Mouse (Mus musculus): ENCODE measurements around the gene Lrg1. TPM values are rescaled to one million over a fixed set of nuclear protein-coding genes. Genes with fewer than 3 reads are reported as not detected.

The Lrg1 gene
- 1 to 10 TPM; 3.1 to 4.0 TPM for total RNA-seq (2021)
- long read RNA-seq, experiment 1, transcript Lrg1-201 (2 exons, 1,408 nt): major isoform, 7 of 10 reads
- long read RNA-seq, experiment 1, partial matches to known transcripts: 3 of 10 reads
- long read RNA-seq, experiment 1, other reads (novel, unspliced or antisense): 0 of 10 reads
- long read RNA-seq, experiment 2, partial matches to known transcripts: 4 of 7 reads
- long read RNA-seq, experiment 2, other reads (novel, unspliced or antisense): 0 of 7 reads

- no peak for DNase-seq (ENCODE audit: low spot score in 2 of 2)
Measured at GRCm38 (mm10) chr17:56121826-56122225, at the start of gene Lrg1. Lrg1 (minus strand) TSS chr17:56122001.

DNA sequence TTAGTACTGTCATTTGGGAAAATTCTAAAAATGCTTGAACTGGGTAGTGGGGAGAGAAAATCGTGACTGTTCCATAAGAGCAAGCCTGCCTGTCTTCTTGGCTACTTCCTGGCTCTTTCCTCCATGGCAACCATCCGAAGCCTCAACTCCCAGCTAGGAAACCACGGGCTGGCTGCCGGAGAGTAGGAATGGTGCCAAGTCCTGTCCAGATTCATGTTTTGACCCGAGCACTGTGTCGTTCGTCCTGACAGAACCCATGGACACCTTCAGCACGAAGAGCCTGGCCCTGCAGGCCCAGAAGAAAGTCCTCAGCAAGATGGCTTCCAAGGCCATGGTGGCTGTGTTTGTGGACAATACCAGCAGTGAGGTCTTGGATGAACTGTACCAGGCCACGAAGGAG is 49.7 kb upstream of the Lrg1 start:
- DNase-seq (ENCODE audit: low spot score in 2 of 2): no peak

GRCm38 (mm10) chr17:56170636-56171035 is 48.8 kb upstream of the Lrg1 start:
- DNase-seq (ENCODE audit: low spot score in 2 of 2): no peak

DNA sequence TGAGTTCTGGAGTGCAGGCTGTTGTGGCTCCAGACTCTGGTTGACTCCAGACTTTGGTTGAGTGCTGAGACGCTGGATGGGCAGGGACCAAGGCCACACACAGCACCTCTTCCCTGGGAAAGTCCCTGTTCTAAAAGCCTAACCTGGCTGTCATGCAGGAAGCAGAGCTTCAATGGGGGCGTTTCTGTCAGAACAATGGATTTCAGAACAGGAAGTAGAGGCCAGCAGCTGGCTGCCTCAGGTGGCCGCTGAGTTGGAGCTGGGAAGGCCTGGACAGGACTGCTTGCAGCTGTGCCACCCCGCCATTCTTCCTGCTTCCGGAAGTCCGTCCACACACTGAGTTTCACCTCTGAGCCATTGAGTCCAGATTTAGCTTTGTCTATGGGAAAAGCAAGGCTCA is 48.0 kb upstream of the Lrg1 start:
- no peak for DNase-seq (ENCODE audit: low spot score in 2 of 2)

- no peak for DNase-seq (ENCODE audit: low spot score in 2 of 2)
Measured at GRCm38 (mm10) chr17:56165671-56166070, 43.9 kb upstream of the Lrg1 start.

GRCm38 (mm10) chr17:56164510-56164909 is 42.7 kb upstream of the Lrg1 start:
- DNase-seq (ENCODE audit: low spot score in 2 of 2): no peak

DNA sequence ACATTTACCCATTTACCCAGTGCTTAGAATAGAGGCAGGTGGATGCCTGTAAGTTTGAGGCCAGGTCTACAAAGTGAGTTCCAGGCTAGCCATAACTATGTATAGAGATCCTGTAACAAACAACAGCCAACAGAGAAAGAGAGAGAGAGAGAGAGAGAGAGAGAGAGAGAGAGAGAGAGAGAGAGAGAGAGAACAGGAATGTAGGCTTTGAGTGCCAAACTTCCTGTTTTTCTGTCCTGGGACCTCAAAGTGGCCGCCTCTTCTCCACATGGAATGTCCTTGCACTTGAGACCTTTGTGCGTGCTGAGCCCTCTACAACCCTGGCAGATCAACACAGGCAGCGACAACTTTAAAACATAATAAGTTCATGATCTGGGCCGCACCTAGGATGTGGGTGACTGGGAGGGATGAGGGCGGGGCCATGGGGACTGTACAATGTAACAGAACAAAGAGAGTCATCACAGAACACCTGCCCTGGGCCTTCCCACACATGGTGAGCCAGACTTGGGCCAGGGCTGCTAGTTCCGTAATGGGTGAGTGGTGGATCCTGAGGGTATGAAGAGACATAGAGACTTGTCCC is 41.8 kb upstream of the Lrg1 start:
- no peak for DNase-seq (ENCODE audit: low spot score in 2 of 2)

DNA sequence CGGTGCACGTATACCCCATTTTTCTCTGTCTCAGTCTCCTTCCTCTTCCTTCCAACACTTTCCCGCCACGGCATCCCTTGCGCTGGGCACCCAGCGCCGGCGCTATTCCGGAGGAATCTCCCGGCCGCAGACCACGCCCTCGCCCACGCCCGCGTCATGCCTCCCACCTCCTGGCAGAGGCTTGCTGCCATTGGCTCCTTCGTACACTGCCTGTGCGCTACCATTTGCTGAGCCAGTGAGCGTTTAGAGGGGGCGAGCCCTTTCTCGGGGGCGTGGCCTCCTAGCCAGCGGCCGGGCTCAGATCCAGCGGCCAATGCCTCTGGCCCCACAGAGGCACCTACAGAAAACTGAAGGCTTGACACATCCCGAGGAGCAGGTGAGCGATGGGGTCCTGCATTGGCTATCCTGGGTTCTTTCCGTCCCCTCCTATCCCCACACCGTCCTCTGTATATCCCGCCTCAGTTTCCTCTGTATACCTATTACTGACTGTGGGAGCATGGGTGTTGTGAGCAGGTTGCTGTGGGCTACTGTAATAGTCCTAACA is 40.5 kb upstream of the Lrg1 start, which contains the start of gene Tnfaip8l1:
TSS of gene Tnfaip8l1 (plus strand) at position 247 of the 544 bp plus-strand sequence.
- peak; percentile 87 to 93 for DNase-seq (ENCODE audit: low spot score in 2 of 2)

DNA sequence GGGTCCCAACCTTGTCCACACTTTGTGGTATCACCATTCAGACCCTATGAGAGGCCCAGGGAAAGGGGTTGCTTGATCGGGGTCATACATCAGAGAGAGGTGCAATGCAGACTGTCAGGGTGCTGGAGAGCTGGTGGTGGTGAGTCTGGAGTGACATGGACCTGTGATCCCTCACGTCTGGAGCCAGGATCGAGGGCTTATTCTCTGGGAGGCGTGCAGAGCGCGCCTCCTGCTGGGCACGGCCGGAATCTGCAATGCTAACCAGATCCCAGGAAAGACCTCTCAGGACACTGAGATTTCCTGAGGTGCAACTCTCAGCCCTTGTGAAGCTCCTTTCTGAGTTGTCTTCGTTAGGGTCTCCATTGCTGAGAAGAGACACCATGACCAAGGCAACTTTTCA is 37.9 kb upstream of the Lrg1 start:
- DNase-seq (ENCODE audit: low spot score in 2 of 2): peak; percentile 51 to 57

DNA sequence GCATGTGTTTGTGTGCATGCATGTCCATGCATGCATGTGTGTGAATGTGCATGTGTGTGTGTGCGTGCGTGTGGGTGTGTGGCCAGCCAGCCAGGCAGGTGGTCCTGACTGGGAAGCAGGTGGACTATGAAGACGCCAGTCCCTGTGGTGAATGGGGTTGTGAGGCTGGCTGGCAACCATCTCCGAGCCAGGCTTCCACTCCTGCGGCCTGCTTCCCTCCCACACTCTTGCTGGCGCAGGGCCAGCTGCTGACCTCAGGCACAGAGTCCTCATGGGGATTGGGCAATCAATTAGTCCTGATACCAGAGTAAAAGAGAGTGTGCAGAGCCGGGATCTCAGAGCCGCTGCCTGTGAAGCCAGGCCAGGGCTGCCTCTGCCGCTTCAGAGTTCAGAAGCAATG is 31.8 kb upstream of the Lrg1 start:
- peak in 1 of 2 experiments; percentile 46 for DNase-seq (ENCODE audit: low spot score in 2 of 2)

- no peak for DNase-seq (ENCODE audit: low spot score in 2 of 2)
Measured at GRCm38 (mm10) chr17:56149897-56150296, 28.1 kb upstream of the Lrg1 start.

- DNase-seq (ENCODE audit: low spot score in 2 of 2): no peak
Measured at GRCm38 (mm10) chr17:56148790-56149618, 27.2 kb upstream of the Lrg1 start.

GRCm38 (mm10) chr17:56148280-56148679 is 26.5 kb upstream of the Lrg1 start:
- no peak for DNase-seq (ENCODE audit: low spot score in 2 of 2)

DNA sequence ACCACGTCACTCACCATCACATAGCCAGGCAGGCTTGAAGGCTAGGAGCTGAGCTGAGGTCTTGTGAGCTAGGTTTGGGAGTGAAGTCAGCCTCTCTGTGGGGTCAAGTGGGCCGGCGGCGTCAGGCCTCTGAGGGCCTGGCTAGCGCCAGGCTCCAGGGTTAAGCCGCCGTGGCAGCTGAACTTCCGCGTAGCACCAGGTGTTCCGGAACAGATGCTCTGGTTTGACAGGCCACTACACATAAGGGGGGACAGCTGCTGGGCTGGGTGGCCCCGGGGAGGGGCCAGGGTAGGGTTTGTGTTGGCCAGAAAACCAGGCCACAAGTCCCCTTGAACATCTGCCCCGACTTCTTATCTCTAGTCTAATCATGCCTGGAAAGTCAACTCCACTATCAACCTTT is 25.6 kb upstream of the Lrg1 start:
- DNase-seq (ENCODE audit: low spot score in 2 of 2): no peak

DNA sequence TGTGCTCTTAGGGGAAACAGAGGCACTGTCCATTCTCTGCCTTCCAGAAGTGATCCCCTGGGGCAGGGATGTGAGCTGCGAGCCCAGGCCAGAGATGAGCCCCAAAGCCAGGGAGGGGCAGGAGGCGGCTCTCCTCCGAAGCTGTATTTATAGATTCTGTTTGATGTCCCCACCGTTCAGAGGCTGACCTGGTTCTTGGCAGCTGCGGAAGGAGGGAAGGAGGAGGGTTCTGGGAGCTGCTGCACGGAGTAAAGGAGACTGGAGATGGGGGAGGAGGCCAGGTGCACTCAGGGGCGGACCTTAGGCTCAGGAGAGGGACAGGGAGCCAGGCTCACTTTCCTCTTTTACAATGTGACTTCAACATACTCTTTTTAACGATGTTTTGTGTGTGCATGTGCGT is 24.3 kb upstream of the Lrg1 start:
- DNase-seq (ENCODE audit: low spot score in 2 of 2): no peak

DNA sequence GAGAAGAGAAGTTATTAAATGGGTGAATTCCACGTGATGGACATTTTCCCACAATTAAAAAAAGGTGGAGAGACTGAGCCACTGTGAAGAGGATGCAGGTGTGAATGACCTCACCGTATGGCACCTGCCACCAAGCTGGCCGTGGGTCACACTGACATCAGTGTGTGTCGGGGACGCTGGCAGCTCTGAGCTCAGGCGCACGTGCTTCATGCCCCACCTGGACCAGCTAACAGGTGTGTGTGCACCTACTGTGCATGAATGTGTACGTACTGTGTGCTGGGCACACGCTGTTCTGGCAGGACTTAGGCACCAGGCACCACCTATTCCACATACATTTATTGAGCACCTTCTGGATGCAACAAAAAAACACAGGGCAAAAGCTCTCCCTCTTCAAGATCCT is 22.7 kb upstream of the Lrg1 start:
- DNase-seq (ENCODE audit: low spot score in 2 of 2): no peak

- DNase-seq (ENCODE audit: low spot score in 2 of 2): no peak
Measured at GRCm38 (mm10) chr17:56141702-56142605, 20.2 kb upstream of the Lrg1 start.

GRCm38 (mm10) chr17:56139858-56140595 is 18.2 kb upstream of the Lrg1 start, which contains the start of gene Sema6b:
Sema6b (minus strand) TSS chr17:56140343.
- DNase-seq (ENCODE audit: low spot score in 2 of 2): peak in 1 of 2 experiments; percentile 69

DNA sequence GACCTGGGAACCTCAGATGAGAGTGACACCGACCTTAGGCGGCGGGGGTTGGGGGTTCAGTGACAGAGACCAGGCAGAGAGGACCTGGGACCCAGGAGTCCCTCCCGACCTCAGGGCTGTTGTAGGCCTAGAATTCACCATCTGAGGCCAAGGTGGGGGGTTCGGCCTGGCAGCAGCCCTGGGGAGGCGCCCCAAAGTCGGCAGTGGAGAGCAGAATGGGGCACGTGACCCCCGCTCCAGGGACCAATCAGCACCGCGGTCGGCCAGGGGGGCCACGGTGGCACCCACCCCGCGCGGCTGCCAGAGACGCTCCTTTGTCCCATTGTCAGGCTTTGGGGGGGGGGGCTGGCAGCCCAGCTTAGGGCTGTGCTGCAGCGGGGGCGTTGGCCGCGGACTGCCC is 17.6 kb upstream of the Lrg1 start:
- DNase-seq (ENCODE audit: low spot score in 2 of 2): no peak
